Mouse (Mus musculus) heart, postnatal 14 days (tissue): Measurements from ENCODE around the gene Vmn2r28. TPM values are rescaled to one million over a fixed set of nuclear protein-coding genes. Genes with fewer than 3 reads are reported as not detected.
"Not testable (repeated sequence)": the region's sequence is repeated elsewhere in the genome, so short reads cannot be mapped to it uniquely, and the experiment has no call there.

Source experiments
- DNase-seq, 2 experiments: peaks; one replicate each; pipeline ENCODE4 v3.0.0; 2021 to 2022
- intact Hi-C: fragments of 180-260 bp; cut with DNase I; formaldehyde crosslinking; loops from one replicate; pipeline ENCODE4 v1.15.1; 2025
- long read RNA-seq, 2 experiments: library from polyadenylated mRNA; stranded (forward); transcript quantifications; one replicate each; pipeline ENCODE4 v2.0.0; 2021
- total RNA-seq, 2 experiments: library from RNA; stranded (reverse); gene quantifications; 2 replicates each; pipeline ENCODE4 v1.2.3; 2021

Vmn2r28 gene
- total RNA-seq: not detected
- long read RNA-seq, experiment 1: 0 reads
- long read RNA-seq, experiment 2: 0 reads

DNA sequence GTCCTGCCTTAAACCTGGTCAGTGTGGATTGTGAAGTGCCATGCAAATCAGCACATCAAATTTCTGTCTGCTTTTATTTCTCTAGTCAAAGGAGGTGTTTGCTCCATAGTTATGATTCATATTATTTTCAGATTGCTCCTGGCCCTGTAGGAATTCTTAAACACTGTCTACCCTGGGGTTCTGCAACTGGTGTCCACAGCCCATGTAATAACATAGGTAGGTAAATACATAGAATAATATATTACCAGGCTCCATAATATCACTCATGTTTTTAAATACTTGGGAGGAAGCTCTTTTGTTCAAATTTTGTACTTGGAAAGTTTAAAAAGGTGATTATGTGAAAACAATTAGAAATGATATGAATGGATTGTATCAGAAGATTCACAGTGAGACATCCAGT is at the start of gene Vmn2r28:
Vmn2r28 (minus strand) TSS at position 101 of the 400 bp plus-strand sequence.
- DNase-seq, intact Hi-C loops: not testable (repeated sequence)

DNA sequence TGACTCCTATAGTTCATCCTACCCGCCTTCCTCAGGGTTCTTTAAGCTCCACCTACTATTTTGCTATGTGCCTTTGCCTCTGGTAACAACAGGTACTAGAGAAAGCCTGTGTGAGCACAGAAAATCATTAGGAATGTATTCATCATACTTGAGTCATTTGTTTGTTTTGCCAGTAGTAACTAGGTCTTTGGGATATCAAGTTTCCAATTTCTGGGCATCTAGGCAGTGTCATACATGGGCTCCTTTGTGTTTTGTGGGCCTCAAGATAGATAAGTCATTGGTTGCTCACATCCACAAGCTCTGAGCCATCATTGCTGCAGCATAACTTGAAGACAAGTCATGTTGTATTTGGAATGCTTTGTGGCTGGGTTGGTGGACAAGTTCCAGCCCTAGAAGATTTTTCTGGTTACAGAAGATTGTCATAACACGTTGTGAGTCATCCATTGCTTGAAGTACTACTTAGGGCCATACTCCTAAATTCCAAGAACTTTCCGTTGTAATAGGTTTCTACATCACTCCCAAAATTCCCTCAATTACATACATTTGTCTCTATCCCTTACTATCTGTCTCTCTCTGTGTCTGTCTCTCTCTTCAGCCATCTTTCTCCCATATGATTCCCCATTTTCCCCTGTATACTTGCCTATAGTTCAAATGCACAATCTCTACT is 47.1 kb upstream of the Vmn2r28 start:
- DNase-seq, intact Hi-C loops: not testable (repeated sequence)

DNA sequence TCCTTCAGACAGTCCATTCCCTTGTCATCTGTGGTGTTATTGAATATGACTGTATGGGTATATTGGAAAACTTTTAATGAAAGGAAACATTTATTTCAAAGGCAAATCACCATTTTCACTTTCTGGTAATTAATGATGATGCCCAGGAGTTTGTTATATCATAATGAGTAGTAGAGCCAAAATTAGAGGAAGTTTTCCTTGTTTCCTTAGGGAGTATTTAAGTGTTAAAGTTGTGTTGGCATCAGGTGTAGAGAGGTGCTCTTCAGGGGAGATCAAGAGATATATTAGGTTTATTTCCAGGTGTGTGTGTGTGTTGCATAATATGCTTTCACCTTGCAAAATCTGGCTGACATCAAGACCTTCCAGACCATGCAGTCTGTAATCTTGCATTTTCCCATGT is 37.1 kb downstream of the Vmn2r28 start, which contains the start of gene Vmn1r59:
Vmn1r59 (minus strand) TSS at position 101 of the 400 bp plus-strand sequence.
- no peak for DNase-seq
- intact Hi-C loops: no loop called here

DNA sequence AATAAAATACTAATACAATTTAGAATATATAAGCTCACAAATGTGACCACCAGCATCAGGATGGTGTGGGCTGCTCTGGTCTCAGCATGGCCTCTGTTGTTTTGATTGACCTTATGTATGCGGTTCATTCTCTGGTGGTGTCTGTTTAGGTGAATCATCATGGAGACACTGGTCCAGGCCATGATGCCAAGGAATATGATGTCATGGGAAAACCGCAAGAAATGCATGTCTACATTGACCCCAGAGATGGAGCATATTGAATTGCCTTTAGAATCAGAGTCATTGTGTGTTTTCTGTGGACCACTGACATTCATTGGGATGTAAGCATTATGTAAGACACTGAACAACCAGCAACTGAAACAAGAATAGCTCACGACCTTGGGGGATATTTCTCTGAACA is 39.7 kb downstream of the Vmn2r28 start:
- intact Hi-C loops, DNase-seq: not testable (repeated sequence)

DNA sequence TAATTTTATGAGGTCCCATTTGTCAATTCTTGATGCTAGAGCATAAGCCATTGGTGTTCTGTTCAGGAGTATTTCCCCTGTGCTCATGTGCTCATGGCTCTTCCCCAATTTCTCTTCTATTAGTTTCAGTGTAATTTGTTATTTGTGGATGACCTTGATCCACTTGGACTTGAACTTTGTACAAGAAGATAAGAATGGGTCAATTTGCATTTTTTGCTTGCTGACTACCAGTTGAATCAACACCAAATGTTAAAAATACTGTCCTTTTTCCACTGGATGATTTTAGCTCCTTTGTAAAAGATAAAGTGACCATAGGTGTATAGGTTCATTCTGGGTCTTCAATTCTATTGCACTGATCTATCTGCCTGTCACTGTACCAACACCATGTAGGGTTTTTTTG is 45.1 kb downstream of the Vmn2r28 start:
- no peak for DNase-seq
- intact Hi-C loops: no loop called here

Other genes with a start within 250 kb of the Vmn2r28 start
- gene Gm5065, start 143.4 kb downstream of the Vmn2r28 start, total RNA-seq: not detected
- gene Nlrp2, start 142.9 kb downstream of the Vmn2r28 start, total RNA-seq: not detected
- not detected for gene Vmn1r58, start 80.6 kb downstream of the Vmn2r28 start, total RNA-seq
- gene Vmn1r59, start 37.2 kb downstream of the Vmn2r28 start, total RNA-seq: not detected
- gene Vmn1r60, start 53.4 kb upstream of the Vmn2r28 start, total RNA-seq: not detected
- gene Vmn1r61, start 119.3 kb upstream of the Vmn2r28 start, total RNA-seq: not detected
- not detected for gene Vmn1r62, start 179.7 kb upstream of the Vmn2r28 start, total RNA-seq